Mouse (Mus musculus) midbrain, embryonic 13.5 days (tissue): ENCODE results near the gene Slc25a16. TPM values are rescaled to one million over a fixed set of nuclear protein-coding genes. Genes with fewer than 3 reads are reported as not detected.

Experiments
- ATAC-seq: fragments of 200-750 bp; cut with Nextera tagmentation; 2 replicates; pipeline ENCODE4 v1.8.0; 2017; ENCODE audit warnings: mild to moderate bottlenecking, moderate TSS enrichment, moderate library complexity
- H3K27ac ChIP-seq: fragments of 300-500 bp; sonication (generic); 2 replicates; pipeline ENCODE4 v1.5.1; 2015; ENCODE audit warnings: inconsistent platforms, mild to moderate bottlenecking, moderate library complexity
- H3K27me3 ChIP-seq: fragments of 300-500 bp; sonication (generic); 2 replicates; pipeline ENCODE4 v1.6.1; 2015; ENCODE audit warnings: mild to moderate bottlenecking, inconsistent platforms
- H3K36me3 ChIP-seq: fragments of 300-500 bp; sonication (generic); 2 replicates; pipeline ENCODE4 v1.6.1; 2015; ENCODE audit warnings: mild to moderate bottlenecking, inconsistent platforms
- H3K4me1 ChIP-seq: fragments of 300-500 bp; sonication (generic); replicated peaks from 2 replicates; pipeline ENCODE4 v1.6.1; 2015; ENCODE audit warnings: inconsistent platforms
- H3K4me2 ChIP-seq: fragments of 300-500 bp; sonication (generic); replicated peaks from 2 replicates; pipeline ENCODE4 v1.6.1; 2015; ENCODE audit warnings: moderate library complexity, mild to moderate bottlenecking, inconsistent platforms
- H3K4me3 ChIP-seq: fragments of 300-500 bp; sonication (generic); replicated peaks from 2 replicates; pipeline ENCODE4 v1.5.1; 2015; ENCODE audit warnings: mild to moderate bottlenecking, inconsistent platforms
- H3K9ac ChIP-seq: fragments of 300-500 bp; sonication (generic); replicated peaks from 2 replicates; pipeline ENCODE4 v1.6.1; 2015; ENCODE audit warnings: mild to moderate bottlenecking, inconsistent platforms
- H3K9me3 ChIP-seq: fragments of 300-500 bp; sonication (generic); 2 replicates; pipeline ENCODE4 v1.6.1; 2016; ENCODE audit warnings: mild to moderate bottlenecking, inconsistent platforms
- WGBS: fragments of 180-500 bp; shearing (Covaris S2); methylation state at CpG from one replicate; pipeline ENCODE4 v1.1.7; 2015; 5-methylcytosine and 5-hydroxymethylcytosine counted together
- polyA plus RNA-seq: library from polyadenylated mRNA; unstranded; fragments of >200 nt; fragmentation: Nextera tagmentation; extraction: Ambion mirVana; gene quantifications from 2 replicates; pipeline ENCODE4 v1.2.1, GENCODE M21; 2015

Slc25a16 gene
- 11.6 and 14.0 TPM in 2 replicates for polyA plus RNA-seq

DNA sequence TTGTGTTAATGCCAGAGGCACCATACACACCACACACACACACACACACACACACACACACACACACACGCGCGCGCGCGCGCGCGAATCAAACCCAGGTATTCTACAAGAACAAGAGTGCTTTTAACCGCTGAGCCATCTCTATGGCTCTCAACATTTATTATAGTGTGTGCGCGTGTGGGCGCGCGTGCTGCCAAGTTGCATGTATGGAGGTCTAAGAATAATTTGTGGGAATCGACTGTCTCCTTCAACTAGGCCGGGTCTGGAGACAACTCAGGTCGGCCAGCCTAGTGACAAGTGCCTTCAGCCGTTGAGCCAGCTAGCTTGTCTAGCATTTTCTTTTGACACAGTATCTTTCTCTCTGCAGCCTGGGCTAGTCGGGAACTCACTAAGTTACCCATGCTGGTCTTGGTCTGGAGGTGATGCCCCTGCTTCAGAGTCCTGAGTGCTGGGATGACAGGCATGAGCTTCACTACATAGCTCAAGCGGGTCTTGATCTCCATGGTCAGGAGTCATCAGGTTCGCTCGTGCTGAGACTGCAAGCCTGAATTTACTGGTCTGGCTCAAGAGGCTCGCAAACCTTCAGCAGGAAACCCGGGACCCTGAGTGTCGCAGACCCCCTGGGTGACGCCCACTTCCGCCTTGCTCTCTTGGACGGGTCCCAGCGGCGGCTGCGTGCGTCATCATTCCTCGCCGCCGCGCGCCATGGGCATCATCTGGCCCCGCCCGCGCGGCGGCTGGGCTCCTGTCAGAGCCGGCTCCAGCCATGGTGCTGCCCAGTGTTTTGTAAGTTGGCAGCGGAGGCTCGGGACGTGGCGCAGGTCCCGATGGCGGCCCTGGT is at the start of gene Slc25a16:
Gene Slc25a16, plus strand, starts transcription at position 709 of the 841 bp plus-strand sequence.
- 6% methylated on average over 44 of the region's 50 CpGs for WGBS
- Histone ChIP-seq H3K27ac (peak within 1 kb of the TSS; percentile 92), H3K9me3 (no peaks in the 10 kb centered on the region), H3K27me3 (no peaks in the 10 kb centered on the region), H3K36me3 (no peaks in the 10 kb centered on the region), H3K4me3 (peak within 1 kb of the TSS; percentile 97), H3K4me2 (peak within 1 kb of the TSS; percentile 72), H3K9ac (peak within 1 kb of the TSS; percentile 94), H3K4me1 (peaks cover 17% of the 10 kb centered on the region)
- peak; percentile 99 for ATAC-seq

DNA sequence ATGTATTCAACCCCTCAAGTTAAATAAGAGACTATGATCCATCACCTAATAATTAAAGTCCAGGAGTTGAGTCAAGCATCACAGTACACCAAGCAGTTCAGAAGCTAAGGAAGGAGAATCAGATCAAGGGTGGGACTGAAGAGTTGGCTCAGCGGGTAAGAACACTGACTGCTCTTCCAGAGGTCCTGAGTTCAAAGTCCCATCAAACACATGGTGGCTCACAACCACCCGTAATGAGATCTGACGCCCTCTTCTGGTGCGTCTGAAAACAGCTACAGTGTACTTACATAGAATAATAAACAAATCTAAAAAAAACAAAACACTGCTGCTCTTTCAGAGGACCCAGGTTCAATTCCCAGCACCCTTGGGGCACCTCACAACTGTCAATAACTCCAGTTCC is 45.6 kb upstream of the Slc25a16 start:
- no peak for ATAC-seq
- H3K9me3 ChIP-seq = no peaks in the 10 kb centered on the region

GRCm38 (mm10) chr10:62875565-62875964 is 44.9 kb upstream of the Slc25a16 start:
- Histone ChIP-seq H3K36me3 (peaks cover 25% of the 10 kb centered on the region), H3K27me3 (no peaks in the 10 kb centered on the region), H3K9ac (no peak overlapping the region), H3K4me1 (no peaks in the 10 kb centered on the region), H3K4me2 (no peak overlapping the region), H3K9me3 (no peaks in the 10 kb centered on the region), H3K4me3 (no peak overlapping the region), H3K27ac (no peak overlapping the region)
- no peak for ATAC-seq
- 93% methylated on average over 4 of the region's 4 CpGs for WGBS

More for the DNA sequence above, 45.6 kb upstream of the Slc25a16 start:
- WGBS = 87% methylated on average over 4 of the region's 4 CpGs
- Histone ChIP-seq H3K27me3 (no peaks in the 10 kb centered on the region), H3K9ac (no peak overlapping the region), H3K4me3 (no peak overlapping the region), H3K4me2 (no peak overlapping the region), H3K36me3 (peaks cover 24% of the 10 kb centered on the region), H3K4me1 (no peaks in the 10 kb centered on the region), H3K27ac (no peak overlapping the region)

- Histone ChIP-seq H3K4me1 (no peaks in the 10 kb centered on the region), H3K36me3 (peaks cover 25% of the 10 kb centered on the region), H3K4me3 (no peak overlapping the region), H3K9ac (no peak overlapping the region), H3K27me3 (no peaks in the 10 kb centered on the region), H3K4me2 (no peak overlapping the region), H3K9me3 (no peaks in the 10 kb centered on the region), H3K27ac (no peak overlapping the region)
- no peak for ATAC-seq
- WGBS = 91% methylated on average over 13 of the region's 13 CpGs
These were observed 42.4 kb upstream of the Slc25a16 start for GRCm38 (mm10) chr10:62878056-62878455.

DNA sequence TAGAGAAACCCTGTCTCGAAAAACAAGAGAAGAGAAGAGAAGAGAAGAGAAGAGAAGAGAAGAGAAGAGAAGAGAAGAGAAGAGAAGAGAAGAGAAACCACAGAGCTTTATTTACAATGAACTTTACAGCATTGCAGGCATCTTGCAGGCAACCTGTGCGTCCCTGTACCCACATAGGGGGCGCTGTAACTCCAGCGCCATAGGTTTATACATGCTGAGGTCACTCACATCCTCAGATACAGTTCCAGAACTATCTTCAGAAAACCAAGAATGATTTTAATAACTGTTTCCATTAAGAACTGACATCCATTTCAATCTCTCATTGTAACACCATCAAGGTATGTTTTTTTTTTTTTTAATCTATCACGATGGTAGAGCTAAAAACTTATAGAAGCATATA is 39.2 kb upstream of the Slc25a16 start:
- Histone ChIP-seq H3K36me3 (peaks cover 25% of the 10 kb centered on the region), H3K4me2 (no peak overlapping the region), H3K4me1 (peaks cover 20% of the 10 kb centered on the region), H3K9me3 (no peaks in the 10 kb centered on the region), H3K27ac (no peak overlapping the region), H3K4me3 (no peak overlapping the region), H3K9ac (no peak overlapping the region), H3K27me3 (peaks cover 5% of the 10 kb centered on the region; the same call in 1 of the 2 replicates)
- ATAC-seq = no peak
- WGBS = 38% methylated on average over 5 of the region's 5 CpGs

DNA sequence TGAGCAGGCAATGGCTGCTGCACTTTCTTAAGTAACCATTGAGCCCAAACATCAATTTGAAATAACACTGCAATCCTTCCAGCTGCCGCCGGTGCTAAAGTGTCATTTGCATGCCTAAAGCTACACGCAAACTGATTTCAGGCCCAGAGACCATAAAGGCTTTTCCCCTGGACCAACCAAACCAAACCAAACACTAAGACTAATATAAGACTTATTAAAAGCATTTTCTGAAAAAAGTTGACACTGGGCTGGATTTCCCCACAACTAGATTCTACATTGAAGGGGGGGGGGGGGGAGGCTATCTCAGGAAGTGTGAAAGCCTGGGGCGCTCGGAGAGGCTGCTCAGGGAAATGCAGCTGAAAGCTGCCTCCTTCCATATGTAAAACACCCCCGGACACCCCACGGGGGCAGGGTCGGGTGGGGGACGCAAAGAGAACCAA is 36.5 kb upstream of the Slc25a16 start:
- H3K4me2 ChIP-seq = peak overlapping the region; percentile 11; the same call in 1 of the 2 replicates
- 6% methylated on average over 9 of the region's 9 CpGs for WGBS
- H3K27me3 ChIP-seq = peaks cover 5% of the 10 kb centered on the region; the same call in 1 of the 2 replicates
- ATAC-seq = no peak
- H3K4me1 ChIP-seq = peaks cover 32% of the 10 kb centered on the region
- H3K4me3 ChIP-seq = no peak overlapping the region
- H3K27ac ChIP-seq = no peak overlapping the region
- no peak overlapping the region for H3K9ac ChIP-seq
- H3K9me3 ChIP-seq = no peaks in the 10 kb centered on the region
- peaks cover 9% of the 10 kb centered on the region for H3K36me3 ChIP-seq

DNA sequence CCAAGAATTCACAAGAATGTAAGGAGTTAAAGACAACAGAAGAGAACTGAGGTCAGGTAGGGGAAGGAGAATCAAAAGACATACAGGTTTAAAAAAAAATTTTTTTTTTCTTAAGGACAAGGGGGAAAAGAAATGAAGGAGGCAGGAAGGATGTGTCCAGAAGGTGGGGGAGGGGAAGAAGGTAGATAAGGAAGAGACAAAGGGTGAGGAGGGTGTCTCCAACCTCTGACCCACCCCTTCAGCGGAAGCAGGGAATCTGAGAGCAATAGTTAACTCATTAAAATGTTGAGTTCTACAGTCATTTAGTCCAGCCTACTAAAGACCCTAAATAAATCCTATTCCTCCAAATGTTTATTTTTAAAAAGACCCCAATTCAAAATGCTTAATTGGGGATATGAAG is 35.9 kb upstream of the Slc25a16 start:
- WGBS = 50% methylated on average over 1 of the region's 1 CpGs
- Histone ChIP-seq H3K27ac (no peak overlapping the region), H3K4me1 (peaks cover 32% of the 10 kb centered on the region), H3K9me3 (no peaks in the 10 kb centered on the region), H3K27me3 (peaks cover 5% of the 10 kb centered on the region; the same call in 1 of the 2 replicates), H3K4me3 (no peak overlapping the region), H3K9ac (no peak overlapping the region), H3K4me2 (no peak overlapping the region), H3K36me3 (peaks cover 4% of the 10 kb centered on the region; the same call in 1 of the 2 replicates)
- no peak for ATAC-seq

DNA sequence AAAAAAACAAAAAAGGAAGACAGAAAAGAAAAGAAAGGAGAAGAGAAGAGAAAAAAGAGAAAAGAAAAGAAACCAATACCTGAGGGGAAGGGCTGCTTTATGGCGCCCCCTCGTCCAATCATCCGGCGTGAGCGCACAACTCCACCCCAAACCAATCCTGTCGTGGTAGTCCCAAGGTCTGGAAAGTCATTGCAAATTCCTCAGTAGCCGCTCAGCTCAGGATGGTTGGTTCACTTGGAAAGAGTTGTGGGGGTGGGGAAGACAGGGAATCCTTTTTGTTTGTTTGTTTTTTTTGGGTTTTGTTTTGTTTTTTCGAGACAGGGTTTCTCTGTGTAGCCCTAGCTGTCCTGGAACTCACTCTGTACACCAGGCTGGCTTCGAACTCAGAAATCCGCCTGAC is 35.0 kb upstream of the Slc25a16 start:
- H3K27ac ChIP-seq = no peak overlapping the region
- H3K4me1 ChIP-seq = peaks cover 32% of the 10 kb centered on the region
- 41% methylated on average over 10 of the region's 10 CpGs for WGBS
- H3K4me2 ChIP-seq = peak overlapping the region; percentile 85
- no peak overlapping the region for H3K9ac ChIP-seq
- peak overlapping the region; percentile 64 for H3K4me3 ChIP-seq
- H3K9me3 ChIP-seq = no peaks in the 10 kb centered on the region
- H3K36me3 ChIP-seq = no peaks in the 10 kb centered on the region
- ATAC-seq = no peak
- peaks cover 5% of the 10 kb centered on the region; the same call in 1 of the 2 replicates for H3K27me3 ChIP-seq

GRCm38 (mm10) chr10:62885969-62886798 is 34.2 kb upstream of the Slc25a16 start:
- H3K4me3 ChIP-seq = peak overlapping the region; percentile 64
- no peaks in the 10 kb centered on the region for H3K9me3 ChIP-seq
- peak; percentile 48 for ATAC-seq
- peak overlapping the region; percentile 74 for H3K9ac ChIP-seq
- H3K4me2 ChIP-seq = peak overlapping the region; percentile 85
- WGBS = under 1% methylated on average over 38 of the region's 38 CpGs
- H3K27ac ChIP-seq = no peak overlapping the region
- peaks cover 5% of the 10 kb centered on the region; the same call in 1 of the 2 replicates for H3K27me3 ChIP-seq
- no peaks in the 10 kb centered on the region for H3K36me3 ChIP-seq
- peaks cover 32% of the 10 kb centered on the region for H3K4me1 ChIP-seq

DNA sequence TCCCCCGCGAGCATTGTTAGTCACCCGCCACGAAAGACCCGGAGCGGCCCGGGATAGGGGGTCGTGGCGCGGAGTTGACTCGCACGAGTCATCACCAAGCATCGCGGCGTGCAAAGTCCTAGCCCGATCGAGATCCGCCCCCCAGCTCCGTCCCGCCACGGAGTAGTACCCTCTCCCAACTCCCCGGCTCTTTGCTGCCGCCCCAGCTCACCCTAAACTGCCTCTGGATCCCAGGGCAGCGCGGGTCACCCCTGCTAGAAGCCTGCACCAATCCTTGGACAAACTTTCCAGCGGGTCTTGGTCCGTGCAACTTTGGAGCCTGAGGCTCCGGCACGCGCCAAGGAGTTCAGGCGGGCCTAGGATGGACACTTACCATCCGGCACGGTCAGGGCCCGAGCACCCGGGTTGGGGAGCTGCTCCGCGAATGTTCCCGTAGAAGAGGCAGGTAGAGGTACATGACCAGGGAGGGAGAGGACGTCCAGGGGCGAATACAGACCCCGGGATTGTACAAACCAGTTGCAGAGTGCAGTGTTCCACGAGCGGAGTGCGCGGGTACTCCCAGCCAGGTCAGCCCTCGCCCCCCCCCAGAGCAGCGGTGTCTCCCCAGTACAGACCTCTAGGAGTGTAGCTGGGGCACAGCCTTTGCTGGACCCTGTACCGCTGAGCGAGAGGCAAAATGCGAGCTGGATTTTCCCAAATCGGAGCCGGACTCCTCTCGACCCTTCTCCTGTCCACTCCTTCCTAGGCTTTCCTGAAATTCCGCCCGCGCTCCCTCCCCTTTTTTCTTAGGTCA is 33.4 kb upstream of the Slc25a16 start:
- peak; percentile 89 for ATAC-seq
- Histone ChIP-seq H3K9ac (peak overlapping the region; percentile 74), H3K27me3 (peaks cover 5% of the 10 kb centered on the region; the same call in 1 of the 2 replicates), H3K27ac (no peak overlapping the region), H3K4me1 (peaks cover 32% of the 10 kb centered on the region), H3K9me3 (no peaks in the 10 kb centered on the region), H3K4me3 (peak overlapping the region; percentile 64), H3K36me3 (no peaks in the 10 kb centered on the region), H3K4me2 (peak overlapping the region; percentile 85)
- WGBS = under 1% methylated on average over 56 of the region's 56 CpGs

DNA sequence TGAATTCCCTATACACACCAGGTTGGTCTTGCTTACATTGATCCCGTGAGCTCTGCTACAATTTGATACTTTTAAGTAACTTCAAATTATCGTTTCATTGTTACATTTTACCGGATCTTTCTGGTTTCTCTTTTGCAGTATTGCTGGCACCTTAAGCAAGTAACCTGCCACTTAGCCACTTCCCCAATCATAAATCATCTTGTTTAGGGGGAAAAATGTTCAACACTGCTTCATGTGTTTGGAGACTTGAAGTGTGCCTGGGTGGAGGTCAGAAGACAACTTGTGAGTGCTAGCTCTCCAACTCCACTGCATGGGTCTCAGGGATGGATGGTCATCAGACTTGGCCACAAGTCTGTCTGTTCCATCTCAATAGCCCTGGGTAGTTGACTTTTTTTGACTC is 29.4 kb upstream of the Slc25a16 start:
- Histone ChIP-seq H3K9me3 (no peaks in the 10 kb centered on the region), H3K27ac (no peak overlapping the region), H3K27me3 (no peaks in the 10 kb centered on the region), H3K4me1 (peaks cover 14% of the 10 kb centered on the region), H3K4me3 (no peak overlapping the region), H3K36me3 (no peaks in the 10 kb centered on the region), H3K9ac (no peak overlapping the region), H3K4me2 (no peak overlapping the region)
- ATAC-seq = no peak
- 92% methylated on average over 3 of the region's 3 CpGs for WGBS
